Mouse (Mus musculus) gastrocnemius, postnatal 10 days (tissue): ENCODE measurements at regions not wholly inside any gene's neighbourhood (a gene's known extent, or its start where the extent isn't known, plus 50 kb on each side); places are given as distances from the start of the nearest gene placed in this dataset.
"Not testable (repeated sequence)": the region's sequence is repeated elsewhere in the genome, so short reads cannot be mapped to it uniquely, and the experiment has no call there.

ENCODE experiments used
- DNase-seq: peaks from one replicate; pipeline ENCODE4 v3.0.0; 2021; ENCODE audit warnings: mixed read lengths

DNA sequence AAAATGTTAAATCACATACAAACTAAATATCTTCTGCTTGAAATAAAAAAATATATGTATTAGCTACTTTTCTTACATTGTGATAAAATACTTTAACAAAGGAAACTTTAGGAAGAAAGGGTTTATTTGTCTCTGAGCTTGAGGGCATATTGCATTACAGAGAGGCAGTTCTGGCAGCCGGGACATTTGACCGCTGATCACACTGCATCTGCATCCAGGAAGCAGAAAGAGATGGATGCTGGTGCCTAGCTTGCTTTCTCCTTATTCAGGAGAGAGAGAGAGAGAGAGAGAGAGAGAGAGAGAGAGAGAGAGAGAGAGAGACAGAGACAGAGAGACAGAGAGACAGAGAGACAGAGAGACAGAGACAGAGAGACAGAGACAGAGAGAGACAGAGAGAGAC lies 137.7 kb upstream of the Tacstd2 start:
- DNase-seq: not testable (repeated sequence)

DNA sequence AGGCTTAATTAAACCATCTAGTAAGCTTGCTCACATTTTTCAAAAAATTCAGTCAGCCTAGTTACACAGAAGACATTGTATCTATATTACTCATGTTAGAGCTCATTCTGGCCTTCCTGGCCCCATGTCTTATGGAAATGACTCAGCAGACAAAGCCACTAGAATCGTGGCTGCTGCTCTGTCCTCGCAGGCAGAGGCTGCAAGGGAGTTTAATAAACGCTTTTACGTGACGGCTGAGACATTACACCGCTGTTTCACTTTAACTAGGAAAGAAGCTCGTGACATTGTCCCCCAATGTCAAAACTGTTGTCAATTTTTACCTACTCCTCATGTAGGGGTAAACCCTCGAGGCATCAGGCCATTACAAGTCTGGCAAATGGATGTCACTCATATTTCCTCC lies 132.5 kb upstream of the Tacstd2 start:
- not testable (repeated sequence) for DNase-seq

DNA sequence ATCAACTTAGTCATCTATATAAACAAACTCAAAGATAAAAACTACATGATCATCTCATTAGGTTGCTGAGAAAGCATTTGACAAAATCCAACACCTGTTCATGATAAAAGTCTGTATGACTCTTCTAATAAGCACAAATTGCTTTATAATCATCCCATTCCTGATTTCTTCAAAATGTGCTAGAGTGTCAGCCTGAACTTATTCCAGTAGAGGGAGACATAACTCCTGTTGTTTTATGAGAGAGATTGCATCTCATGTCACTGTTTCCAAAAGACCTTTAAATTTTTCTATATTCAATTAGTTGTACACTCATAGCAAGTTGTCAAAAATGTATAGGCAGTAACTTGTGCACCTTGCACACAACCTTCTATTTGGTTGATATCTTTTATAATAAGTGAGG lies 96.0 kb upstream of the Tacstd2 start:
- no peak for DNase-seq

DNA sequence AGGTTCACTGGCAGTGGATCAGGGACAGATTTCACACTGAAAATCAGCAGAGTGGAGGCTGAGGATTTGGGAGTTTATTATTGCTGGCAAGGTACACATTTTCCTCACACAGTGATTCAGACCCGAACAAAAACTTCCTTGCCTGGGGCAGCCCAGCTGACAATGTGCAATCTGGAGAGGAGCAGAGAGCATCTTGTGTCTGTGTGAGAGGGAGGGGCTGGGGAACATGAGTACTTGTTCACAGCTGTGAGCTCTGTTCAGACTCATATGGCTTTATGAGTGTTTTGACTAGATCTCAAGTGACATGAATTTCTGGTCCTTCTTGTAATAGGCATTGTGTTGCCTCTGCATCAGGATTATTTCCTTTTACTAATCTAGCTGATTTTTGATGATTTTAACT lies 74.8 kb upstream of the Tacstd2 start:
- no peak for DNase-seq

DNA sequence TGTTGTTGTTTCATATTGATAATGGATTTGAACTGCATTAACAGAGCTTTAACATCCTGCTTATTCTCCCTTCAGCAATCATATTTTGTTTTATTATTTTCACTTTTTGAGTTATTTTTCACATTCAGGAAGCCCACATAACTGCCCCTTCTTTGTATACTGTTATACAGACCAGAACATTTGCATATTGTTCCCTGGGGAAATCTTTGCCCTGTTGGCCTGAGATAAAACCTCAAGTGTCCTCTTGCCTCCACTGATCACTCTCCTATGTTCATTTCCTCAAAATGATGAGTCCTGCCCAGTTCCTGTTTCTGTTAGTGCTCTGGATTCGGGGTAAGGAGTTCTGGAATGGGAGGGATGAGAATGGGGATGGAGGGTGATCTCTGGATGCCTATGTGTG lies 73.9 kb upstream of the Tacstd2 start:
- not testable (repeated sequence) for DNase-seq
